Mouse (Mus musculus): ENCODE data around the gene Ppm1h. TPM values are rescaled to one million over a fixed set of nuclear protein-coding genes. Genes with fewer than 3 reads are reported as not detected.

Gene Ppm1h
- polyA plus RNA-seq, 1 experiment from 2014 or later, result 20.2 TPM

- Histone ChIP-seq H3K27me3 (no peaks in the 10 kb centered on the region), H3K9me3 (replicated peaks) (no peaks in the 10 kb centered on the region), H3K9ac (no peak overlapping the region), H3K4me2 (no peak overlapping the region), H3K27ac (peak overlapping the region; percentile 49; the same call in 1 of the 2 replicates), H3K36me3 (peaks cover 5% of the 10 kb centered on the region; the same call in 1 of the 2 replicates), H3K4me3 (replicated peaks) (no peak overlapping the region), H3K4me1 (peaks cover 42% of the 10 kb centered on the region)
- WGBS, result 47% methylated on average over 2 of the region's 2 CpGs
- ATAC-seq (replicated peaks; ENCODE audit: low FRiP score), result no peak
These were observed 198.9 kb downstream of the Ppm1h start for GRCm38 (mm10) chr10:122877436-122877835.

GRCm38 (mm10) chr10:122881456-122881855 lies 202.9 kb downstream of the Ppm1h start:
- H3K4me1 ChIP-seq, result peaks cover 70% of the 10 kb centered on the region
- no peak overlapping the region for H3K4me2 ChIP-seq
- H3K9me3 ChIP-seq (replicated peaks), result no peaks in the 10 kb centered on the region
- no peak overlapping the region for H3K9ac ChIP-seq
- H3K4me3 ChIP-seq (replicated peaks), result no peak overlapping the region
- H3K27ac ChIP-seq, result peak overlapping the region; percentile 79; the same call in 1 of the 2 replicates
- no peaks in the 10 kb centered on the region for H3K27me3 ChIP-seq
- 36% methylated on average over 10 of the region's 10 CpGs for WGBS
- ATAC-seq (replicated peaks; ENCODE audit: low FRiP score), result peak; percentile 1; the same call in 1 of the 2 replicates
- peaks cover 5% of the 10 kb centered on the region; the same call in 1 of the 2 replicates for H3K36me3 ChIP-seq

GRCm38 (mm10) chr10:122882614-122883013 lies 204.1 kb downstream of the Ppm1h start:
- H3K27ac ChIP-seq, result peak overlapping the region; percentile 79; the same call in 1 of the 2 replicates
- no peak overlapping the region for H3K4me2 ChIP-seq
- no peak overlapping the region for H3K9ac ChIP-seq
- 33% methylated on average over 4 of the region's 4 CpGs for WGBS
- no peak overlapping the region for H3K4me3 ChIP-seq (replicated peaks)
- H3K27me3 ChIP-seq, result no peaks in the 10 kb centered on the region
- H3K36me3 ChIP-seq, result peaks cover 5% of the 10 kb centered on the region; the same call in 1 of the 2 replicates
- no peak for ATAC-seq (replicated peaks; ENCODE audit: low FRiP score)
- peaks cover 72% of the 10 kb centered on the region for H3K4me1 ChIP-seq
- no peaks in the 10 kb centered on the region for H3K9me3 ChIP-seq (replicated peaks)

- H3K9me3 ChIP-seq (replicated peaks), result no peaks in the 10 kb centered on the region
- peaks cover 77% of the 10 kb centered on the region for H3K4me1 ChIP-seq
- H3K4me3 ChIP-seq (replicated peaks), result no peak overlapping the region
- H3K36me3 ChIP-seq, result peaks cover 5% of the 10 kb centered on the region; the same call in 1 of the 2 replicates
- H3K27me3 ChIP-seq, result no peaks in the 10 kb centered on the region
- peak overlapping the region; percentile 92 for H3K27ac ChIP-seq
- peak overlapping the region; percentile 27; the same call in 1 of the 2 replicates for H3K9ac ChIP-seq
- 10% methylated on average over 15 of the region's 15 CpGs for WGBS
- peak; percentile 34 for ATAC-seq (replicated peaks; ENCODE audit: low FRiP score)
- H3K4me2 ChIP-seq, result peak overlapping the region; percentile 38; the same call in 1 of the 2 replicates
These were observed 205.5 kb downstream of the Ppm1h start for GRCm38 (mm10) chr10:122883823-122884743.

- Histone ChIP-seq H3K4me2 (no peak overlapping the region), H3K4me1 (peaks cover 89% of the 10 kb centered on the region), H3K4me3 (replicated peaks) (no peak overlapping the region), H3K9me3 (replicated peaks) (no peaks in the 10 kb centered on the region), H3K27me3 (no peaks in the 10 kb centered on the region), H3K36me3 (no peaks in the 10 kb centered on the region), H3K27ac (peak overlapping the region; percentile 92; the same call in 1 of the 2 replicates), H3K9ac (no peak overlapping the region)
- ATAC-seq (replicated peaks; ENCODE audit: low FRiP score), result no peak
- 84% methylated on average over 5 of the region's 5 CpGs for WGBS
These were observed 206.7 kb downstream of the Ppm1h start for GRCm38 (mm10) chr10:122885301-122885700.

GRCm38 (mm10) chr10:122886055-122886915 lies 207.7 kb downstream of the Ppm1h start:
- ATAC-seq (replicated peaks; ENCODE audit: low FRiP score), result peak; percentile 47
- Histone ChIP-seq H3K4me1 (peaks cover 88% of the 10 kb centered on the region), H3K27ac (peak overlapping the region; percentile 95), H3K4me2 (peak overlapping the region; percentile 55), H3K4me3 (replicated peaks) (peak overlapping the region; percentile 28), H3K9me3 (replicated peaks) (no peaks in the 10 kb centered on the region), H3K27me3 (no peaks in the 10 kb centered on the region), H3K9ac (peak overlapping the region; percentile 49), H3K36me3 (no peaks in the 10 kb centered on the region)
- 2% methylated on average over 26 of the region's 26 CpGs for WGBS

GRCm38 (mm10) chr10:122886916-122887527 lies 208.5 kb downstream of the Ppm1h start:
- H3K27ac ChIP-seq, result peak overlapping the region; percentile 95
- H3K27me3 ChIP-seq, result no peaks in the 10 kb centered on the region
- peak overlapping the region; percentile 49; the same call in 1 of the 2 replicates for H3K9ac ChIP-seq
- no peaks in the 10 kb centered on the region for H3K9me3 ChIP-seq (replicated peaks)
- H3K4me3 ChIP-seq (replicated peaks), result no peak overlapping the region
- WGBS, result 34% methylated on average over 14 of the region's 14 CpGs
- ATAC-seq (replicated peaks; ENCODE audit: low FRiP score), result no peak
- H3K4me2 ChIP-seq, result peak overlapping the region; percentile 55
- H3K4me1 ChIP-seq, result peaks cover 85% of the 10 kb centered on the region
- no peaks in the 10 kb centered on the region for H3K36me3 ChIP-seq

- WGBS, result 29% methylated on average over 10 of the region's 10 CpGs
- no peaks in the 10 kb centered on the region for H3K27me3 ChIP-seq
- no peaks in the 10 kb centered on the region for H3K9me3 ChIP-seq (replicated peaks)
- H3K4me1 ChIP-seq, result peaks cover 78% of the 10 kb centered on the region
- peak overlapping the region; percentile 55; the same call in 1 of the 2 replicates for H3K4me2 ChIP-seq
- peak overlapping the region; percentile 95 for H3K27ac ChIP-seq
- ATAC-seq (replicated peaks; ENCODE audit: low FRiP score), result peak; percentile 55
- H3K9ac ChIP-seq, result peak overlapping the region; percentile 49; the same call in 1 of the 2 replicates
- no peak overlapping the region for H3K4me3 ChIP-seq (replicated peaks)
- 0 out of 2 replicates have a peak, but pooled peaks cover 5% of the 10 kb centered on the region for H3K36me3 ChIP-seq
These were observed 209.1 kb downstream of the Ppm1h start for GRCm38 (mm10) chr10:122887528-122888183.

GRCm38 (mm10) chr10:122890682-122891350 lies 212.3 kb downstream of the Ppm1h start:
- peaks cover 59% of the 10 kb centered on the region for H3K4me1 ChIP-seq
- H3K4me2 ChIP-seq, result no peak overlapping the region
- no peaks in the 10 kb centered on the region for H3K9me3 ChIP-seq (replicated peaks)
- no peak overlapping the region for H3K27ac ChIP-seq
- H3K4me3 ChIP-seq (replicated peaks), result no peak overlapping the region
- WGBS, result 81% methylated on average over 14 of the region's 14 CpGs
- H3K9ac ChIP-seq, result no peak overlapping the region
- H3K36me3 ChIP-seq, result 0 out of 2 replicates have a peak, but pooled peaks cover 5% of the 10 kb centered on the region
- no peaks in the 10 kb centered on the region for H3K27me3 ChIP-seq
- no peak for ATAC-seq (replicated peaks; ENCODE audit: low FRiP score)

GRCm38 (mm10) chr10:122891461-122891860 lies 212.9 kb downstream of the Ppm1h start:
- 71% methylated on average over 6 of the region's 6 CpGs for WGBS
- no peak for ATAC-seq (replicated peaks; ENCODE audit: low FRiP score)
- no peak overlapping the region for H3K4me3 ChIP-seq (replicated peaks)
- H3K4me2 ChIP-seq, result no peak overlapping the region
- H3K27ac ChIP-seq, result no peak overlapping the region
- no peaks in the 10 kb centered on the region for H3K9me3 ChIP-seq (replicated peaks)
- H3K27me3 ChIP-seq, result no peaks in the 10 kb centered on the region
- H3K9ac ChIP-seq, result no peak overlapping the region
- H3K36me3 ChIP-seq, result 0 out of 2 replicates have a peak, but pooled peaks cover 5% of the 10 kb centered on the region
- peaks cover 54% of the 10 kb centered on the region for H3K4me1 ChIP-seq

Data from kidney, embryonic 15.5 days (tissue).